Mouse (Mus musculus): ENCODE data around the gene 2900026A02Rik.
A peak's percentile ranks its signal among the peaks of the same experiment; 100 is the strongest.

Gene 2900026A02Rik

DNA sequence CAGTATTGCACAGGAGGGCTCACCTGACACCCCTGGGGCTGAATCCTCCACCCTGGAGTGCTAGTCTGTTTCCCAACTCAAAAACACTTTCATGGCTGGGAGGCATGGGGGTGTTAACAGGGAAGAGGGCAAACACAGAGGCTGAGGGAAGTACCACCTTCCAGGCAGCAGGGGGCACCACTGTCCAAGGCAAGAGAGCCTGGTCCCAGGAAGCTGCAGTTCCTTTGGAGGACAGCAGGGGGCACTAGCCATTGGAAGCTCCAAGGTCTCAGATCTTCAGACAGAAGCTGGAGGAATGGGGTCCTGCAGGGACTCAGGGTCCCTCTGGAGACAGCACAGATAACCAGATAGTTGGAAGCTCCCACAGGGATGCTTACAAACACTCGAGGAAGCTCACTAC lies 121.5 kb downstream of the 2900026A02Rik start:
- DNase-seq (ENCODE audit: low spot score) = peak; percentile 93

DNA sequence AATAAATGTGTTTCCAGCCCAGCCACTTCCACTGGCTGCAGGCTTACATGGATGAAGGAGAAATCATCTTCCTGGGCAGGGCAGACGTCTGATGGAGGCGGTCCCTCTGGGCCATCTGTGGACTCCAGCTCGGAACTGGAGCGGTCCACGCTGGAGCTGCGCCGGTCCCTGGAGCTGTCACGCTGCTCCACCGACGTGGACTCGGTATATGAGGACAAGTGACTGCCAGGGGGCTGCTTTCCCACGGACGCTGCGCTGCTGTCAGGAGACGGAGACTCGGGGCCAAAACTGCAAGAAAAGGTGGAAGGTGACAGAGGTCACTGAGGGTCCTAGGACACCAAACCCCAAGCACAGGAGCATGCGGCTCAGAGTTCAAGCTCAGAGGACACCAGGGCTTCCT lies 123.5 kb downstream of the 2900026A02Rik start:
- no peak for DNase-seq (ENCODE audit: low spot score)

DNA sequence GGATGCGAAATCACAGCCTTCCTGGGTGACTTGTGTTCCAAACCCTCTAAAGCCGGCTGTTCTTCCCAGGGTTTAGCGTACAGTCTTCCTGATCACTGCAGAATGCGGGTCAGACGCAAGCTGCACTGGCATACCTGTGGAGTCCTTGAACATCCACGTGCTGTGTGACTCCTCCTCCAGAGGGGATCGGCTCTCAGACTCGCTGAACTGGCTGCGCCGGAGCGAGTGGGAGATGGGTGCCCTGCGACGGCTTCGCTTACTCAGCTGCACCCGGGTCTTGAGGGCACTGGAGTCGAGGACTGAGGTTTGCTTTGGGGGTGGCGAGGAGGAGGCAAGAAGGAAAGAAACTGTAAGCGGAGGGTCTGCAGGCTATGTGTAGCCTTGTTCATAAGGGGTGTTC lies 125.6 kb downstream of the 2900026A02Rik start:
- DNase-seq (ENCODE audit: low spot score) = no peak

DNA sequence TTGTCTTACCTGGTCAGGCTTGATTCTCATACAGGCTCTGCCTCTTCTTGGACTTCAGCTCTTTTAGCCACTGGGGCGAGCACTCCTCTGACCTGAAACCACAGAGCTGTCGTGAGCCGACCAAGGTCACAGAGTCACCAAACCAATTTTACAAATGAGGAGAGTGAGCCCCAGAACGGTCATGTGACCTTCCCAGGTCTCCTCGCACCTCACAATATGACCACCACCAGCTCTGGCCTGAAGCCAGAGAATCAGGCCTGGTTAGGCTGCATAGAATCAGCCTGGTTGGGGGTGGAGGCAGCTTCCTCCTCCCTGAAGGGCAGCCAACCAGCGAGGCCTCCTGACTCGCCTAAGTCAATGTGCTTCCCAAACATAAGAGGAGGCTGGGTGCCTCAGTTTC lies 128.6 kb downstream of the 2900026A02Rik start:
- DNase-seq (ENCODE audit: low spot score) = no peak

DNA sequence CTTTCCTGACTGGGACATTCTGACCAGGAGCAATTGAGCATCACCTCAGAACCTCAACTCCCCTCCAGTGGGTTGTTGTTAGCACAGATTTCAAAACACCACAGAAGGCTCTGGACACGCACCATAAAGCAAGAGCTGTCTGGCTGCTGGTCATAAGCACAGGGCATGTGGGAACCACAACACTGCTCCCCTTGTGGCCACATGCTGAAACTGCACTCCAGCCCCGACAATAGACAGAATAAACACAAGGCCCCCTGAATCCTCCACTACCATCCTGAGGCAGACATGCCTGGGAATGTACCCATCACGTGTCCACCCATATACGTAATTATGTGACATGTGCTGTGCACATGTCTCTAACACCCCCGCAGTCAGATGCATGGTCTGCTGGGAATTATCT lies 129.9 kb downstream of the 2900026A02Rik start:
- no peak for DNase-seq (ENCODE audit: low spot score)

DNA sequence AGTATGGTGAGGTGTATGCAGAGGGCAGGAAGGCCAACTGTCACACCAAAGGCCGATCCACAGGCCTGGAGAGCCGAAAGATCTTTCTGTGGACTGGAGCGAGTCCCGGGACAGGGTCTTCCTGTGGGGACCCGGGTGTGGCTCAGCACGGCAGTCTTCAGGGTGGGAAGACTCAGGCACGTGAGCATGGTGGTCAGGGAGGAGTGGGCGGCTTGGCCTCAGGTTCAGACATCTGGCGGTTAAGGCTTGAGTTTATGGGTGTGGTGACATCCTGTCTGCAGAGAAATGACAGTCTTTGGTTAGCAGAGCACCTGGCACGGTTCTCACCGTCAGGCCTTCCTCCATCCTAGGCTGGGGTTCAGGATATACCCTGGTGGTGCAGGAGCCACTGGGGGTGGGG lies 130.3 kb downstream of the 2900026A02Rik start:
- DNase-seq (ENCODE audit: low spot score) = no peak

DNA sequence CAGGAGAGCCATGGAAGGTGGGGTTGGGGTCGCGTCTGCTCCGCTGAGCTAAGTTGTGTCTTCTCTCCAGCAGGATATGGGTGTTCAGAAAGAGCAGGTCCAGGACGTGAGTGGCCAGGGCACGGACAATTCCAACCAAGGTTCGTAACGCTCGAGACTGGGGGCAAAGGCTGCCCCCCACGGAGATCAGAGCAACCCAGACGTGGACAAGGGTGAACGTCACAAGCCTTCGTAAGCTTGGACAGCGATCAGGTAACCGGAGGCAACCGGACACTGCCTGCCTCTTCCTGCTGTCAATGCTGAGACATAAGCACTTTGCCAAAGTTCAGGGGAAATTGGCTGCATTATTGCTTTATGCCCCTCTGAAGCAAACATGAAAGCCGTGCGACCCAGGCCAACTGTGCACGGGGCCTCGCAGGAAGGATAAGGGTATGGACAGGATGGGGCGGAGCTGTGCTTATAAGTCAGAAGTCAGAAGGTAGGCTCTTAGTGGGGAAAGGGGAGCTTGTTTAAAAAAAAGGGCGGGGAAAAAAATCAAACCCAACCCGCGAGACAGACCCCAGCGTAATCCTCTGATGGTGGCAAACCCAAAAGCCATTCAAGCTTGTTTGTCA lies 130.9 kb downstream of the 2900026A02Rik start:
- no peak for DNase-seq (ENCODE audit: low spot score)

DNA sequence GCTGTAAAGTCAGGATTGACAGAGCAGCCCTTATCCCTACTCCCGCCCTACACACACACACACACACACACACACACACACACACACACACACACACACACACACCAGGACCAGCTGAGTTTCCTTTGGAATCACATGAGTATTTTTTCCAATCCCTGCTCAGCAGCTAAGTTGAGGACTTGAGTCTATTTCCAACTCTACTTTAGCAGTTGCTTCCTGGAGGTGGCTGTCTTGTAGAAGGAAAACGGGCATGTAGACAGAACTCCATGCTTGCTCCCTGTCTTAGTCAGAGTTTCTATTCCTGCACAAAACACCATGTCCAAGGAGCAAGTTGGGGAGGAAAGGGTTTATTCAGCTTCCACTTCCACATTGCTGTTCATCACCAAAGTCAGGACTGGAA lies 133.6 kb downstream of the 2900026A02Rik start:
- DNase-seq (ENCODE audit: low spot score) = no peak

DNA sequence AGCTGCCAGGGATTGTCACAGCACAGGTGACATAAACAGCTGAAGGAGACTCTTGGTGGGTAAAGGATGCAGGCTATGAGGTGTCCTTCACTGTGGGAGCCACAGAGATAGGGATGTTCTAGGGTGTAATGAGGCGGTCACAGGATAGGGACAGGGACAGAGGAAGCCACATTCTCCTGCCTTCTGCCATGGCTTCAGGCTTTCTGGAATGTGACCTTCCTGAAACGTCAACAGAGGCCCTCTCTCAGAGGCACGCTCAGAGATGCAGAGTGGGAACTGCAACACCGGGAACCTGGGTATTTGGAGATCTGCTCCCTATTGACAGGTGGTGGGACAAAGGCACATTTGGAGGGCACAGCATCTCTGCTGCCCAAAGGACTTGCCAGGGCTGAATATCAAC lies 134.0 kb downstream of the 2900026A02Rik start:
- no peak for DNase-seq (ENCODE audit: low spot score)

DNA sequence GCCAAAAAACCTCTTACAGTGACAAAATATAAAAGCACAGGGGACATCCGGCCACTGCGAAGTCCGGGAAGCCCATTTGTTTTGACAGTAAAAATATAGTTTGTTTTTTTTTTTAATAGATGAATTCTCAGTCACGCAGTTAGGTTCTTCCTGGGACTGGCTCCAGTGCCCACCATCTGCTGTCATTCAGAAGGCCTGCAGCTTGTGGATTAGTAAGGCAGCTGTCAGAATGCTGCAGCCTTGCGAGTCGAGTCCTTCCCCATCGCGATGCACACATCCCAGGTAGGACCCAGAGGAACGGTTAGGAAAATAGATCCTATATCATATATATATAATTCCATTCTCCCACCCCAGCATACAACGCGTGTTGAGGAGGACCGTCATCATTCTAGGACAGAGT lies 134.6 kb downstream of the 2900026A02Rik start:
- DNase-seq (ENCODE audit: low spot score) = no peak

DNA sequence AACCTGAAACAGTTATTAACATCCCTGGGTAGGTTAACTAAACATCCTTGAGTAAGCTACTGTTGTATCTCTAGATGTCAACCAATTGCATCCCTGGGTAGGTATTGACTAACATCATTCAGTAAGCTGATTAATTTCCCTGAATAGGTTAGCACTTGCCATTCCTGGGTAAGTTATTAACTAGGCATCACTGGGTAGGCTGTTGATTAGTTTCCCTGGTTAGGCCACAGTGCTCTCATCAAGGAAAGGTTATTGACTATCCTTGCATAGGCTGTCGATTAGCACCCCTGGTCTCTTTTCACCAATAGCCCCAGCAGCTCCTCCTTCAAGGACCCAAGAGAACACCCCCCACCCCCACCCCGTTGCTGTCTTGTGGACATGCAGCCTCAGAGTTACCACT lies 135.1 kb downstream of the 2900026A02Rik start:
- no peak for DNase-seq (ENCODE audit: low spot score)

DNA sequence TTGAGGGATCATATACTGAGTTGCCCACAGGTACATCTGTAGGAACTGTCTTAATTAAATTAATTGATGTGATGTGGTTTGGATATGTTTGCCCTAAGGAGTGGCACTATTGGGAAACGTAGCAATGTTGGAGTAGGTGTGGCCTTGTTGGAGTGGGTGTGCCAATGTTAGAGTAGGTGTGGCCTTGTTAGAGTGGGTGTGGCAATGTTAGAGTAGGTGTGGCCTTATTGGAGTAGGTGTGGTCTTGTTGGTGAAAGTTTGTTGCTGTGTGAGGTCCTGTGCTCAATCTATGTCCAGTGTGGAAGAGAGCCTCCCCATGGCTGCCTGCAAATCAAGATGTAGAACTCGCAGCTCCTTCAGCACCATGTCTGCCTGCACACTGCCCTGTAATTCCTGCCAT lies 136.7 kb downstream of the 2900026A02Rik start:
- DNase-seq (ENCODE audit: low spot score) = no peak

DNA sequence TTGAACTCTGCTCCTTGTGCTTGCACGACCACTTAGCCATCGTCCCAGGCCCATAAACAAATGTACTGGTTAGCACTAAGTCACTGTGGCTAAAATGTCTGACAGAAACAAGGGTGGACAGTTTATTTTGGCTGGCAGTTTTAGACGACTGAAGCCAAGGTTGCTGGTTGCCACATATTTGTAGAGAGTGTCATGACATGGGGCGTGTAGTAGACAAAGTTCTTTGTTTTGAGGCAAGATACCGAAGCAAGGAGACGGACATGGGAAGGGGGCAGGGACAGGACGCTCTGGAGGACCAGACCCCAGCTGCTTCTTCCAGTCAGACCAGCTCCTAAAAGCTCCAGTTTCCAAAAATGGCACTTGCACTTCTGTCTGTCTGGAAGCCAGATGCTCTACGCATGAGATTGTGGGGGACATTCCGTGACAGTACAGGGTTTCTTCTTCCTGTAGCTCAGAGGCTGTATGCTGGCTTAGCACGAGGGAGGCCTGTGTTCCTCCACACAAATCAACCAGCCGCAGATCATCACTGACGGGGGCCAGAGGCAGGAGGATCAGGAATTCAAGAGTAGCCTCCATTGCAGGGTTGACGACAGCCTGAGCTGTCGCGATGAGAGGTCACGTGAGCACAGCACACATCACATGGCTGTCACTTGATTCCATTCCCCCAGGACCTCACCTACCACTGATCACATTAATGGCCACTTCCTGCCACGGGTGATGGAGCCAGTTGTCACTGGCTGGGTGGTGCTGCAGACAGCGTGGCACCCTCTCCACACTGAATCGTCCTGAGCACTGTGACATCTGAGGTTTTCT lies 138.5 kb downstream of the 2900026A02Rik start:
- no peak for DNase-seq (ENCODE audit: low spot score)

DNA sequence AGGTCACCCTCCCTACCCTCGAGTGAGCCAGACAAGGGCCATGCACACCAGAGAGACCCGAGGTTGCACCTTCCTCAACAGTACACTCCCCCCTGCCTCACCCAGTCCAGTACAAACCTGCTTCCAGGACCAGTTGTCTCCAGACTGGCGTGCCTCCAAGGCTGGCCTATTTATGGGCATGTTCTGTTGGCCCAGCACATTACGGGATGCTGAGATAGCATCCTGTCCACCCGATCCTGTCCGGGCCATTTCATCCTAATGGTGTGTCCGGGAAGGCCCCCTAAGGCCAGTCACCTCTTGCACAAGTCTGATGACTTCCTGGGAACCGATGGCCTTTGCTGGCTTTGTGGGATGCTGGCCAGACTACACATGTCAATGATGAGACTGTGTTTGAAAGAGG lies 139.6 kb downstream of the 2900026A02Rik start, which contains the start of gene Crybb3:
Gene Crybb3, minus strand, starts transcription at position 146 of the 400 bp plus-strand sequence.
- DNase-seq (ENCODE audit: low spot score) = no peak

DNA sequence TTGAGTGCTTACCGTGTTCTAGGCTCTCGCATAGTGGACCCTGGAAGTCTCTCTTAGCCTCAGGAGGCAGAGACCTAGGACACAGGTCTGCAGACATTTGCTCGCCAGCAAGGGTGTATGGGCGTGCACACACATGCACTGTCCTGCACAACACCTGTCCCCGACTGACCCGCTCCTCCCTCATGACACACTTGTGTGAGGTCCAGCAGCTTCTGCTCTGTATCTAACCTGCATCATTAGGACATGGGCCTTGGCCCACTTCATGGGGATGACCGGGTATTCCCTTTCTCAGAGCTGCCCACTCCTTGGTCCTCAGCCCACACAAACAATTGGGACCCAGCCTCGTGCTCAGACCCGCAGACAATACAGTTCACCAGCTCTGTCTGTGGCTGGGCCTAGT lies 140.0 kb downstream of the 2900026A02Rik start:
- DNase-seq (ENCODE audit: low spot score) = no peak

DNA sequence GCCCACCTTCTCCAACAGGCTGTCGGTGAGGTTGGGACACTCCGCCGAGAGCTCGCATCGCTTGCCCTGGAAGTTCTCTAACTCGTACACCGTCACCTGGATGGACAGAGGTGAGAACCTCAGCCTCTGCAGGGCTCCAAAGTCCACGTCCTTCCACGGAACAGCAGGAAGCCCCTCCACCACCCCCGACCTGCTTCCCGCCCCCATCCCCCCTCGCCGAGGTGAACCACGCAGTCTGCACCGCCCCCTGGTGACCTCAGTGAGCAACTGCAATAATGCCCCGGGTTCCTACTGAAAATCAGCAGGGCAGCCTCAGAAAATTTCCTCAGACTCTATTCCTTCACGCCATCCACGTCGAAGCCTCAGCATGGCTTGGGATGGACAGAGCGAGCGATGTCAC lies 141.3 kb downstream of the 2900026A02Rik start:
- DNase-seq (ENCODE audit: low spot score) = no peak

DNA sequence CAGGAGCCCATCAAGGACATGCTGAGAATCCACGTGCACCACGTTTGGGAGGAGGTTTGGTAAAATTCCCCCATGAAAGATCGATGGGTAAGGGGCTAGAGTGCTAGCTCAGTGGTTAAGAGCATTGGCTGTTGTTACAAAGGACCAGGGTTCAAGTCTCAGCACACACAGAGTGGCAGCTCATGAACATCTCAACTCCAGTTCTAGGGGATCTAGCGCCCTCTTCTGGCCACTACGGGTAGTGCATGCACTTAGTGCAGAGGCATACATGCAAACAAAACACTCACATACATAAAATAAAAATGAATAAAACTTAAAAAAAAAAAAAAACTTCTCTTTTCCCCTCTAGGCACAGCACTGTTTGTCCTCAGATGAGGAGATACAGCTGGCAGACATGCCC lies 142.3 kb downstream of the 2900026A02Rik start:
- no peak for DNase-seq (ENCODE audit: low spot score)

DNA sequence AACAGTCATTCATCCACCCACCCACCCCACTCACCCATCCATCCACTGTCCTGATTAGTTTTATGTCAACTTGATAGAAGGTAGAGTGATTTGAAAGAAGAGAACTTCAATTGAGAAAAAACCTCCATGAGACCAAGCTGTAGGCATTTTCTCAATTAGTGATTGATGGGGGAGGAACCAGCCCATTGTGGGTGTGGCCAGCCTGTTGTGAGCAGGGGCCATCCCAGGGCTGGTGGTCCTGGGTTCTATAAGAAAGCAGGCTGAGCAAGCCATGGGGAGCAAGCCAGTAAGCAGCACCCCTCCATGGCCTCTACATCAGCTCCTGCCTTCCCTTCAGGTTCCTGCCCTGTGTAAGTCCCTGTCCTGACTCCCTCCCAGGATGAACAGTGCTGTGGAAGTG lies 151.0 kb downstream of the 2900026A02Rik start, which contains the start of gene Crybb2:
Gene Crybb2, minus strand, starts transcription at position 101 of the 400 bp plus-strand sequence.
- no peak for DNase-seq (ENCODE audit: low spot score)

DNA sequence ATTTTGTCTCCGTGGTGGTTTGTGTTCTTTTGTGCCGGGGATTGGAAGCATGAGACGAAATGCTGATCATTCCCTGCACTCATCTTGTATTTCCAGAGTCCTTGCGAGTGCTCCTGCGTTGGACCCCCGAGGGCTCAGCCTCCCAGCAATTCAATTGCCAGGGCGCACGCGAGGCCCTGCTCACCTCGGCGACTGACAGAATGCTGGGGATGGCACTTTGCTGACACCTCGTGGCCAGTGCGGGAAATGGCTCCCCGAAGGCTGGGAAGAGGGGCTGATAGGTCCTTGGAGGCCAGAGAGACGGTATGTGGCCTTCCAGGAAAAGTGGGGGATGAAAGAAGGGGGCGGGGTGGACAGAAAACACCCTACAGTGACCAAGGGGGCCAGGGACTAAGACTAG lies 166.7 kb downstream of the 2900026A02Rik start:
- peak; percentile 73 for DNase-seq (ENCODE audit: low spot score)

DNA sequence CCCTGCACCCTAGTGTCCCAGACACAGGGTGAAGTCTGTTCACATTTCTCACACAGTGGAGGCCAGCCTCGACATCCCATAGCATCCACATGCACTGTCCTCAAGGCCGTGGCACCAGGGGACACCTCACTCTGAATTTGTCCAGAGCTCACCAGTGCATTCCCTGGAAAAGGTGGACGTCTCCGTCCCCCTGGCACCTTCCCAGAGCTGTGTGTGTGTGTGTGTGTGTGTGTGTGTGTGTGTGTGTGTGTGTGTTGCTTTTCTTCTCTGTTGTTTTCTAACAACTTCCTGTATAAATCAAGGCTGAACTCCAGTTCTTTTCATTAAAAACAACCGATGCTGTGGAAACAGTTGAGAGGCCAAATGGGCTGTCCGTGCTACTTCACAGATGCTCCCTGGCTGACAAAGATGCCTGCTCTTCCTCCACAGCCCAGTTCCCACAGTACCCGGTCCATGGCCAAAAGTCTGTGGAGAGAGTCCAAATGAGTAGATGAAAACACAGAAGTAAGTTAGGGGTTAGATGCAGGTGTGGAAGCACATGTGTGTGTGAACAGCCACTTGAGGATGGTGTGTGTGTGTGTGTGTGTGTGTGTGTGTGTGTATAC lies 170.4 kb downstream of the 2900026A02Rik start:
- no peak for DNase-seq (ENCODE audit: low spot score)

DNA sequence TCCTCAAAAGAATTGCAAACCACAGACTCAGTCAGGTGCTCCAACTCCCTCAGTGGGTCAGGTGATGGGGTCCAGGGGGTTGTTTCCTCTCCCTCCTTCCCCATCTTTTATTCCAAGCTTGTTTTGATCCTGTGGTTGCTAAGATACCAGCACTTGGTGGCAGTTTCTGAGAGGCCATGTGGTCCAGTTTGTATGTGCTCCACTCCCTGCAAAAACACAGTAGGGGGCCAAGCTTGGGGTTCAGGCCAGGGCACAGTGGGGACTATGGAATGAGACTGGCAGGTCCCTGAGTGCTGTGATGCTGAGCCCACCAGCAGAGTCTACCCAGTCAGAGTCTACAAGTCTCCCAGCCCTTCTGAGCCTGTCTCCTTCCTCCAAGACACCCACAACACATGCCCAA lies 171.2 kb downstream of the 2900026A02Rik start:
- DNase-seq (ENCODE audit: low spot score) = no peak

DNA sequence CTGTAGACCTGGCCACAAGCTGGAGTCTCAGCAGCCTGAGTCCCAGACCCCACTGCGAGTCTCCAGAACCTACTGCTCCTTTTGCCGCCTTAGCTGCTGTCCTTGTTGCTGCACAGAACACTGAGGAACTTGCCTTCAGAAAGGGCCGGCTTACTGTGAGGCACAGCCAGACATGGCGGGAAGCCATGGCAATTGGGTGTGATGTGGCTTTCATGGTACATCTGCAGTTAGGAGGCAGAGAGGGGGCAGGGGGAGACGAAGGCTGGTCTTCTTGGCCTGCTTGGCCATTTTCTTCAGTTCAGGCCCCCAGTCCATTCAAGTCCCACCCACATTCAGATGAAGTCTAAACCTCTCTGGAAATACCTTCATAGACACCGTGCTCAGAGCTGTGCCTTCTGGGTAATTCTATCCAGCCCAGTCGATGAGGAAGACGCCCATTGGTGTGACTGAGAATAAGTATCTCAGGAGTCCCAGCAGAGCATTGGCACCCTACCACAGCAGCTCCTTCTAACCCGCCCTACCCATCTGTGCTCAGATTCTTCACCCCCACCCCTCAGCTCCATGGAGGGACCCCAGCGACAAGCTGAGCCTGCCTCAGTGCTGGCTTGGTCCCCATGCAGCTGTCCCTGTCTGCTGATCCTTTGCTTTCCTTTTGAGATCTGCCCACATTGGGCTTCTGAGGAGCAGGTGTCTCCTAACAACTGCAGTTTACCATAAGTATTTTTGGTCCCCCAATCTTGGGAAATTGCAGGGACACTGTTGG lies 175.3 kb downstream of the 2900026A02Rik start:
- no peak for DNase-seq (ENCODE audit: low spot score)
